32 mouse cellular contexts compared by ENCODE assay signal in the genomic region with DNA sequence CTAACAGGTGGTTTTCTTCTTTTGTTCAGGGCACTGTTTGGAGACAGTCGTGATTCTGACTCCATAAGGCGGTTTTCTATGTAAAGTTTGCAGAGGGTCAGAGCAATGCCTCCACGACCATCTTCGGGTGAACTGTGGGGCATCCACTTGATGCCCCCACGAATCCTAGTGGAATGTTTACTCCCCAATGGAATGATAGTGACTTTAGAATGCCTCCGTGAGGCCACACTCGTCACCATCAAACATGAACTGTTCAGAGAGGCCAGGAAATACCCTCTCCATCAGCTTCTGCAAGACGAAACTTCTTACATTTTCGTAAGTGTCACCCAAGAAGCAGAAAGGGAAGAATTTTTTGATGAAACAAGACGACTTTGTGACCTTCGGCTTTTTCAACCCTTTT. TPM values are rescaled to one million over a fixed set of nuclear protein-coding genes. Genes with fewer than 3 reads are reported as not detected.
"Had no signal": no experiment of that assay in that cellular context is flagged by ENCODE, and none has a peak within 500 bp of the region (broad histone marks: within the 10 kb centered on the region; RNA-seq: fewer than 3 reads in every experiment).

No protein-coding gene starts in this region.

- H3K4me1 ChIP-seq: embryonic facial prominence, embryonic 10.5 days; embryonic facial prominence, embryonic 12.5 days; embryonic facial prominence, embryonic 13.5 days; embryonic facial prominence, embryonic 15.5 days; forebrain, embryonic 10.5 days; forebrain, embryonic 13.5 days; forebrain, embryonic 15.5 days had no signal

- DNase-seq: cerebellum, adult 8-10 months; cerebellum, adult 9-10 months; cerebellum, adult 9-11 months; cerebellum, postnatal 10 days; cerebellum, postnatal 14 days; cerebellum, postnatal 25 days; cerebellum, postnatal 36 days; embryo, embryonic 11 days; forebrain, postnatal 0 days; gastrocnemius, adult 2 months; gastrocnemius, postnatal 10 days; gastrocnemius, postnatal 14 days; gastrocnemius, postnatal 25 days; gastrocnemius, postnatal 36 days; heart, adult 18-20 months; heart, adult 2 months had no signal

- H3K9me3 ChIP-seq: embryonic facial prominence, embryonic 10.5 days; embryonic facial prominence, embryonic 12.5 days; embryonic facial prominence, embryonic 13.5 days; embryonic facial prominence, embryonic 15.5 days; forebrain, embryonic 10.5 days; forebrain, embryonic 13.5 days; forebrain, embryonic 15.5 days had no signal

- H3K4me3 ChIP-seq: embryonic facial prominence, embryonic 10.5 days; embryonic facial prominence, embryonic 12.5 days; embryonic facial prominence, embryonic 13.5 days; embryonic facial prominence, embryonic 15.5 days; erythroblast, embryonic 14.5 days; forebrain, embryonic 10.5 days; forebrain, embryonic 13.5 days; forebrain, embryonic 15.5 days; gastrocnemius, adult 2 months; heart, adult 2 months had no signal

- H3K27me3 ChIP-seq: embryonic facial prominence, embryonic 12.5 days; embryonic facial prominence, embryonic 13.5 days; embryonic facial prominence, embryonic 15.5 days; forebrain, embryonic 13.5 days; forebrain, embryonic 15.5 days had no signal

- H3K27ac ChIP-seq: embryonic facial prominence, embryonic 10.5 days; embryonic facial prominence, embryonic 12.5 days; embryonic facial prominence, embryonic 13.5 days; embryonic facial prominence, embryonic 15.5 days; forebrain, embryonic 10.5 days; forebrain, embryonic 13.5 days; forebrain, embryonic 15.5 days; gastrocnemius, adult 2 months; heart, adult 2 months had no signal

- H3K9ac ChIP-seq: embryonic facial prominence, embryonic 12.5 days; embryonic facial prominence, embryonic 13.5 days; embryonic facial prominence, embryonic 15.5 days; forebrain, embryonic 13.5 days; forebrain, embryonic 15.5 days; forebrain, postnatal 0 days had no signal

- H3K4me2 ChIP-seq: embryonic facial prominence, embryonic 12.5 days; embryonic facial prominence, embryonic 13.5 days; embryonic facial prominence, embryonic 15.5 days; forebrain, embryonic 13.5 days; forebrain, embryonic 15.5 days had no signal

- ATAC-seq: forebrain, embryonic 13.5 days; forebrain, embryonic 14.5 days; forebrain, embryonic 15.5 days; forebrain, embryonic 16.5 days; forebrain, postnatal 0 days had no signal

RNA-seq across cellular contexts. Expression of a gene that starts 55.9 kb away (rescaled TPM):
- total RNA-seq: common myeloid progenitor, adult 5-6 weeks; forebrain, postnatal 0 days; gastrocnemius, adult 2 months; gastrocnemius, adult 8-10 months; gastrocnemius, postnatal 14 days; gastrocnemius, postnatal 25 days; granulocyte monocyte progenitor cell, adult 5-6 weeks; heart, adult 18-20 months; heart, adult 2 months; heart, adult 8-10 months had no signal
- polyA plus RNA-seq: cortical plate, adult 2 months; embryonic facial prominence, embryonic 11.5 days; embryonic facial prominence, embryonic 13.5 days; erythroblast, embryonic 14.5 days; forebrain, embryonic 14.5 days; forebrain, postnatal 0 days; heart, adult 2 months had no signal
